Mouse (Mus musculus) heart, postnatal 0 days (tissue): ENCODE results near the gene Ablim1. TPM values are rescaled to one million over a fixed set of nuclear protein-coding genes. Genes with fewer than 3 reads are reported as not detected.
A peak's percentile ranks its signal among the peaks of the same experiment; 100 is the strongest.

Experiments
- ATAC-seq: fragments of 200-750 bp; cut with Nextera tagmentation; 2 replicates; pipeline ENCODE4 v1.8.0; 2017; ENCODE audit warnings: low read depth, moderate number of reproducible peaks, moderate library complexity; ENCODE audit not compliant: insufficient read depth
- DNase-seq: peaks from one replicate; pipeline ENCODE4 v3.0.0-alpha.2; 2016; ENCODE audit warnings: low spot score
- H3K27ac ChIP-seq: fragments of 300-500 bp; sonication (generic); 2 replicates; pipeline ENCODE4 v1.5.1; 2014; ENCODE audit warnings: low read depth, mild to moderate bottlenecking
- H3K27me3 ChIP-seq: fragments of 300-500 bp; sonication (generic); 2 replicates; pipeline ENCODE4 v1.6.1; 2014; ENCODE audit warnings: low read length, mixed read lengths; ENCODE audit not compliant: control insufficient read depth, insufficient read depth
- H3K36me3 ChIP-seq: fragments of 300-500 bp; sonication (generic); replicated peaks from 2 replicates; pipeline ENCODE4 v1.6.1; 2014; ENCODE audit warnings: low read length, mixed read lengths; ENCODE audit not compliant: control insufficient read depth, insufficient read depth
- H3K4me1 ChIP-seq: fragments of 300-500 bp; sonication (generic); 2 replicates; pipeline ENCODE4 v1.6.1; 2014; ENCODE audit warnings: antibody characterized with exemption; ENCODE audit not compliant: control insufficient read depth, insufficient read depth
- H3K4me2 ChIP-seq: fragments of 300-500 bp; sonication (generic); 2 replicates; pipeline ENCODE4 v1.6.1; 2014; ENCODE audit warnings: low read depth, mild to moderate bottlenecking, low read length, moderate library complexity
- H3K4me3 ChIP-seq: fragments of 300-500 bp; sonication (generic); 2 replicates; pipeline ENCODE4 v1.5.1; 2014; ENCODE audit warnings: low read depth, low read length
- H3K9ac ChIP-seq: fragments of 300-500 bp; sonication (generic); replicated peaks from 2 replicates; pipeline ENCODE4 v1.6.1; 2014; ENCODE audit warnings: low read depth, low read length, mixed read lengths
- H3K9me3 ChIP-seq: fragments of 300-500 bp; sonication (generic); replicated peaks from 2 replicates; pipeline ENCODE4 v1.6.1; 2016; ENCODE audit warnings: low read length; ENCODE audit not compliant: control insufficient read depth
- CTCF ChIP-seq: IDR thresholded peaks from 2 replicates; pipeline ENCODE4 v1.5.1; 2016; ENCODE audit warnings: antibody characterized with exemption, control low read depth, low read depth
- EP300 ChIP-seq: IDR thresholded peaks from 2 replicates; pipeline ENCODE4 v1.6.1; 2016; ENCODE audit warnings: antibody characterized with exemption, low read depth
- WGBS: fragments of 180-500 bp; shearing (Covaris S2); extraction: QIAGEN DNeasy Blood & Tissue Kit; methylation state at CpG from one replicate; pipeline ENCODE4 v1.1.7; 2014; 5-methylcytosine and 5-hydroxymethylcytosine counted together
- polyA plus RNA-seq: library from polyadenylated mRNA; unstranded; fragments of >200 nt; fragmentation: Nextera tagmentation; extraction: Ambion mirVana; gene quantifications from 2 replicates; pipeline ENCODE4 v1.2.1, GENCODE M21; 2015
- total RNA-seq: library from RNA; depleted of rRNA; stranded (reverse); fragments of >200 nt; gene quantifications from 2 replicates; pipeline ENCODE4 v1.2.3, GENCODE M21; 2014; ENCODE audit warnings: low replicate concordance

Gene Ablim1
- total and polyA plus RNA-seq, 2 experiments from 2014 or later: 106 to 235 TPM

DNA sequence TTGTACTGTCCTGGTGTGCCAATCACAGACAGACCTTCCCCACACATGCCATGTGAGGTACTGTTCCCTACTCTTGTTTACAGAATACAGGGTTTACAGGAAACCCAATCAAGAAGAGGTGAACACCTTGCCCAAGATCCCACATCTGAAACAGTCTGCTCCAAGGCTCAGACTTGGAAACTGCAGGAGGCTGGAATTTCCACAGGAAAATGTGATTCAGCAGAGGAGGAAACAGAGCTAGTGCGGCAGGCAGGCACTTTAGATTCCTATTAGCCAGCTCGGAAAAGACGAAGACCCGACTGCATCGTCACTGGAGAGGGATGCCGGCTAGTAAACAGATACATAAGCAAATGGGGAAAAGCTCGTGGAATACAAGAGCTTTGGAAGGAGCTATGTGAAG, 135.4 kb downstream of the Ablim1 start:
- no peaks in the 10 kb centered on the region for H3K9me3 ChIP-seq
- H3K9ac ChIP-seq: no peak overlapping the region
- WGBS: 63% methylated on average over 7 of the region's 7 CpGs
- no peak for ATAC-seq
- peaks cover 53% of the 10 kb centered on the region for H3K4me1 ChIP-seq
- DNase-seq: no peak
- H3K27ac ChIP-seq: peak overlapping the region; percentile 59; the same call in 1 of the 2 replicates
- H3K36me3 ChIP-seq: peaks cover 11% of the 10 kb centered on the region; the same call in 1 of the 2 replicates
- no peaks in the 10 kb centered on the region for H3K27me3 ChIP-seq
- H3K4me3 ChIP-seq: no peak overlapping the region
- no peak overlapping the region for H3K4me2 ChIP-seq
- TF ChIP-seq CTCF: no peak
- TF ChIP-seq EP300: no peak

DNA sequence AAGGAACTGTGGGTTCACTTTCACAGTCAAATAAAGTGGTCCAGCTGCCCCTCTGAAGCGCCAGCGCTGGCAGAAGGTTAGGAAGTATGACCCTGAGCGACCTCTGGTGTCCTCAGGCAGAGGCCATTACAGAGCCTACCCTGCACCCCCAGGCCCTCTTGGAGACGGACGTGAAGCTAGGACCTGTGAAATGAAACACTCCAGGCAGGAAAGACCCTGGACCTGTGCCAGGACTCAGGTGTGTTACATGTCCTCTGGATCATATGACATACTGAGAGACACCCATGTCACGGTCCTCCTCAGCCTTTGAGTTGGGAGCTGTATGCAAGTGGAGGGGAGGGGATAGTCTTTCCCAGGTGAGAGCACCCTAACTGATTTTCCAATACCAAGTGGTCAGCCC, 137.4 kb downstream of the Ablim1 start:
- H3K27ac ChIP-seq: peak overlapping the region; percentile 27
- H3K4me1 ChIP-seq: peaks cover 35% of the 10 kb centered on the region
- no peak overlapping the region for H3K4me3 ChIP-seq
- WGBS: 48% methylated on average over 6 of the region's 6 CpGs
- no peak for ATAC-seq
- no peak overlapping the region for H3K4me2 ChIP-seq
- no peak overlapping the region for H3K9ac ChIP-seq
- no peak for DNase-seq
- no peaks in the 10 kb centered on the region for H3K27me3 ChIP-seq
- no peaks in the 10 kb centered on the region for H3K9me3 ChIP-seq
- no peak for TF ChIP-seq EP300
- no peak for TF ChIP-seq CTCF
- H3K36me3 ChIP-seq: peaks cover 18% of the 10 kb centered on the region

DNA sequence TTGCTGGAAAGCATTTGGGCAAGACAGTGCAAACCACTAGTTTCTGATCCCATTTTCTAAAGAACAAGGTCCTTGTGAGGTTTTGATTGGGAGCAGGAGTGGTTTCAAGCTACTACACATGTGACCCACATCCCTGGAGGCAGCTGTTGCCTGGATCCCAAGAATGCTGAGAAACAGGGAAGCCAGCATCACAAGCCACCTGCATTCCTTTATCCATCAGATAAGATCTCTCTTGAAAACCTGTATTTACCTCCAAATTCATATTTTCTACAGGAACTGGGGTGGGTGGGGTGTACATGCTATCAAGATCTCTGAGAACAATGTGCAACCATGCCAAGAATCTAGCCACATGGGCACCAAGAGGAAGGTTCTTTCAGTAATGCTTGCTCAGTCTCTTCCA, 139.6 kb downstream of the Ablim1 start:
- no peak overlapping the region for H3K27ac ChIP-seq
- TF ChIP-seq CTCF (no peak), EP300 (no peak)
- H3K4me1 ChIP-seq: peaks cover 15% of the 10 kb centered on the region

DNA sequence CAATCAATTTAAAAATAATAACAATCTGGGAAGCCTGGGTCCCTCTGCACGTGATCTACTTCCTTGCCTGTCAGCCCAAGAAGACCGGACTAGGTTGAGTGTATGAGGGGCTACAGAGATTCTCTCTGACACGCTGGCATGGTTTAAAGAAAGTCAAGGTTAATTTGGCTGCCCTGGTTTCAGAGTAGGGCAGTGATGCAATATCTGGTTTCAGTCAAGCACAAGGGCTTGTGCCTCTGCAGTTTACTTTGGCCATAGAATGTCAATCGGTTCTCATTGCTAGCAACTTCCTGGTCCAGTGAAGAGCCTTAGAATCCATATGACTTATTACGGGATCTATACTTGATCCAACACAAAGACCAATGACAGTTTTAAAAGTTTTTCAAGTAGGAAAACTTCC, 140.2 kb downstream of the Ablim1 start:
- H3K27ac ChIP-seq: no peak overlapping the region
- peaks cover 15% of the 10 kb centered on the region for H3K4me1 ChIP-seq
- no peak overlapping the region for H3K4me3 ChIP-seq
- ATAC-seq (no peak), DNase-seq (no peak)
- no peaks in the 10 kb centered on the region for H3K9me3 ChIP-seq
- WGBS: 73% methylated on average over 5 of the region's 5 CpGs
- H3K9ac ChIP-seq: no peak overlapping the region
- no peak overlapping the region for H3K4me2 ChIP-seq
- H3K36me3 ChIP-seq: peaks cover 25% of the 10 kb centered on the region
- H3K27me3 ChIP-seq: no peaks in the 10 kb centered on the region
- TF ChIP-seq EP300 (no peak), CTCF (no peak)

More for the DNA sequence above, 139.6 kb downstream of the Ablim1 start:
- ATAC-seq (no peak), DNase-seq (no peak)
- H3K4me3 ChIP-seq: no peak overlapping the region
- H3K36me3 ChIP-seq: peaks cover 24% of the 10 kb centered on the region
- no peaks in the 10 kb centered on the region for H3K27me3 ChIP-seq
- H3K9ac ChIP-seq: no peak overlapping the region
- H3K4me2 ChIP-seq: no peak overlapping the region
- H3K9me3 ChIP-seq: no peaks in the 10 kb centered on the region

DNA sequence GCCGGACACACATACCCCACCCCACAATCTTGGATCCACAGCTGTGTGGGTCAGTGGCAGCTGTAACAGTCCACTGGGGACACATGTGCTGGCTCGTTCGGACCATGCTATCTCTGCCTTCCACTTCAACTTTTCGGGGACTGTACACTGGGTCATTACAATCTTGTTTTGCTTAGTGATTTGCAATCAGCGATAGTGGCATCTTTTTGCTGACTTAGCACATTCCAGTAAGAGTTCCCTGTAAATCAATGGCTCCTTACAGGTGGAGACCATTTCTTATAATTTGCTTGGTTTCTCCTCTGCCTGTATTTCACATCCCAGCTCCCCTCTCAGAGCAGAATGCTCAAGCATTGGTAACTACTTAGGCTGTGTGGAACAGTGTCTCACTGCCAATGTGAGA, 140.7 kb downstream of the Ablim1 start:
- TF ChIP-seq EP300 (no peak), CTCF (no peak)

DNA sequence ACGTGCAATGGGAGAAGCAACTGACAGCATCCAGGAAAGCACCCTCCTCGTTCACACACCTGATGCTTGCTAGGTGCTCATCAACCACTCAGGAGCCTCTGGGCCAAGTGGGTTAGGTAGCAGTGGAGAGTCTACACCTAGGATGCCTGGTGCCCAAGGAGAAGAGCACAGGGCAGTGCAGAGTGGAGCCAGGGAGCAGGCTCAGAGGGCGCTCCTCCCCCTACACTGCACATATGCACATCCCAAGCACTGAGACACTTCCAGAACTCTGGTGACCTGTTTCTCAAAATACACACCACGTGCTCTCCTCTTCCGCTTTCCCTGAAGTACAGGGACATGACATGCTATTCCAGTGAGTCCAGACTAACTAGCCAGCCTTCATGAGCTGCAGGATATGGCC, 142.4 kb downstream of the Ablim1 start:
- no peak overlapping the region for H3K4me3 ChIP-seq
- no peak overlapping the region for H3K4me2 ChIP-seq
- no peak overlapping the region for H3K27ac ChIP-seq
- 77% methylated on average over 5 of the region's 5 CpGs for WGBS
- H3K9ac ChIP-seq: no peak overlapping the region
- H3K4me1 ChIP-seq: peaks cover 20% of the 10 kb centered on the region
- ATAC-seq (no peak), DNase-seq (no peak)
- peaks cover 27% of the 10 kb centered on the region for H3K36me3 ChIP-seq
- H3K27me3 ChIP-seq: no peaks in the 10 kb centered on the region
- no peaks in the 10 kb centered on the region for H3K9me3 ChIP-seq
- TF ChIP-seq EP300: no peak
- TF ChIP-seq CTCF: no peak

More for the DNA sequence above, 140.7 kb downstream of the Ablim1 start:
- no peaks in the 10 kb centered on the region for H3K27me3 ChIP-seq
- DNase-seq (no peak), ATAC-seq (no peak)
- no peak overlapping the region for H3K9ac ChIP-seq
- H3K27ac ChIP-seq: no peak overlapping the region
- H3K36me3 ChIP-seq: peaks cover 27% of the 10 kb centered on the region
- H3K9me3 ChIP-seq: no peaks in the 10 kb centered on the region
- no peak overlapping the region for H3K4me2 ChIP-seq
- 50% methylated on average over 5 of the region's 5 CpGs for WGBS
- H3K4me3 ChIP-seq: no peak overlapping the region
- H3K4me1 ChIP-seq: peaks cover 17% of the 10 kb centered on the region
